Mouse (Mus musculus): ENCODE results near the gene Nufip1. TPM values are rescaled to one million over a fixed set of nuclear protein-coding genes. Genes with fewer than 3 reads are reported as not detected.

The Nufip1 gene
- 1.5 TPM for polyA plus RNA-seq (2015; fragmentation: Illumina TruSeq; extraction: RNeasy Lipid Tissue Mini Kit (QIAGEN cat#74804); ENCODE audit: insufficient read depth, low read depth, low replicate concordance)

GRCm38 (mm10) chr14:76110396-76111221 is at the start of gene Nufip1, which contains the start of gene Gpalpp1:
Gene Nufip1 (plus strand): TSS chr14:76110891.
Gene Gpalpp1 (minus strand): TSS chr14:76110760.

Other genes starting within 250 kb of the Nufip1 start
- not detected for gene Kctd4, start 155.9 kb upstream of the Nufip1 start, polyA plus RNA-seq (2015; fragmentation: Illumina TruSeq; extraction: RNeasy Lipid Tissue Mini Kit (QIAGEN cat#74804); ENCODE audit: insufficient read depth, low read depth, low replicate concordance)
- gene Gtf2f2, start 100.0 kb upstream of the Nufip1 start, polyA plus RNA-seq (2015; fragmentation: Illumina TruSeq; extraction: RNeasy Lipid Tissue Mini Kit (QIAGEN cat#74804); ENCODE audit: insufficient read depth, low read depth, low replicate concordance), result 3.8 TPM
- gene Gpalpp1, start 131 bp upstream of the Nufip1 start, polyA plus RNA-seq (2015; fragmentation: Illumina TruSeq; extraction: RNeasy Lipid Tissue Mini Kit (QIAGEN cat#74804); ENCODE audit: insufficient read depth, low read depth, low replicate concordance), result 3.3 TPM